Mouse (Mus musculus): ENCODE data around the gene Dtx3l. TPM values are rescaled to one million over a fixed set of nuclear protein-coding genes. Genes with fewer than 3 reads are reported as not detected.

Gene Dtx3l
- polyA plus RNA-seq, 1 experiment from 2014 or later = 1.4 TPM

- H3K4me3 ChIP-seq (ENCODE audit: low read length) = no peak overlapping the region
- no peak for ATAC-seq
- no peaks in the 10 kb centered on the region for H3K4me1 ChIP-seq (ENCODE audit: control insufficient read depth, insufficient read depth, low read depth, low read length)
- no peak overlapping the region for H3K9ac ChIP-seq (ENCODE audit: low read depth, low read length)
- no peak overlapping the region for H3K4me2 ChIP-seq (ENCODE audit: low read length)
- no peak overlapping the region for H3K27ac ChIP-seq (ENCODE audit: low read depth, low read length)
- H3K27me3 ChIP-seq (replicated peaks; ENCODE audit: control insufficient read depth, insufficient read depth, low read length) = no peaks in the 10 kb centered on the region
- no peaks in the 10 kb centered on the region for H3K36me3 ChIP-seq (ENCODE audit: control insufficient read depth, insufficient read depth, low read length)
- H3K9me3 ChIP-seq (ENCODE audit: control insufficient read depth, low read length) = no peaks in the 10 kb centered on the region
- WGBS = 82% methylated on average over 6 of the region's 6 CpGs
These were observed 20.0 kb downstream of the Dtx3l start for GRCm38 (mm10) chr16:35918721-35919543.

- ATAC-seq = no peak
- 72% methylated on average over 5 of the region's 5 CpGs for WGBS
- H3K4me3 ChIP-seq (ENCODE audit: low read length) = no peak overlapping the region
- H3K4me2 ChIP-seq (ENCODE audit: low read length) = no peak overlapping the region
- H3K36me3 ChIP-seq (ENCODE audit: control insufficient read depth, insufficient read depth, low read length) = no peaks in the 10 kb centered on the region
- H3K9me3 ChIP-seq (ENCODE audit: control insufficient read depth, low read length) = no peaks in the 10 kb centered on the region
- H3K4me1 ChIP-seq (ENCODE audit: control insufficient read depth, insufficient read depth, low read depth, low read length) = no peaks in the 10 kb centered on the region
- H3K27ac ChIP-seq (ENCODE audit: low read depth, low read length) = no peak overlapping the region
- H3K9ac ChIP-seq (ENCODE audit: low read depth, low read length) = no peak overlapping the region
- no peaks in the 10 kb centered on the region for H3K27me3 ChIP-seq (replicated peaks; ENCODE audit: control insufficient read depth, insufficient read depth, low read length)
These were observed 24.6 kb downstream of the Dtx3l start for GRCm38 (mm10) chr16:35914301-35914700.

- Histone ChIP-seq H3K9me3 (ENCODE audit: control insufficient read depth, low read length) (no peaks in the 10 kb centered on the region), H3K36me3 (ENCODE audit: control insufficient read depth, insufficient read depth, low read length) (no peaks in the 10 kb centered on the region), H3K4me1 (ENCODE audit: control insufficient read depth, insufficient read depth, low read depth, low read length) (no peaks in the 10 kb centered on the region), H3K4me2 (ENCODE audit: low read length) (no peak overlapping the region), H3K4me3 (ENCODE audit: low read length) (no peak overlapping the region), H3K27ac (ENCODE audit: low read depth, low read length) (no peak overlapping the region), H3K9ac (ENCODE audit: low read depth, low read length) (no peak overlapping the region), H3K27me3 (replicated peaks; ENCODE audit: control insufficient read depth, insufficient read depth, low read length) (no peaks in the 10 kb centered on the region)
- 71% methylated on average over 1 of the region's 1 CpGs for WGBS
- ATAC-seq = no peak
These were observed 25.4 kb downstream of the Dtx3l start for GRCm38 (mm10) chr16:35913526-35913925.

- Histone ChIP-seq H3K9ac (ENCODE audit: low read depth, low read length) (no peak overlapping the region), H3K4me3 (ENCODE audit: low read length) (no peak overlapping the region), H3K4me2 (ENCODE audit: low read length) (no peak overlapping the region), H3K36me3 (ENCODE audit: control insufficient read depth, insufficient read depth, low read length) (no peaks in the 10 kb centered on the region), H3K27me3 (replicated peaks; ENCODE audit: control insufficient read depth, insufficient read depth, low read length) (no peaks in the 10 kb centered on the region), H3K4me1 (ENCODE audit: control insufficient read depth, insufficient read depth, low read depth, low read length) (no peaks in the 10 kb centered on the region), H3K9me3 (ENCODE audit: control insufficient read depth, low read length) (no peaks in the 10 kb centered on the region), H3K27ac (ENCODE audit: low read depth, low read length) (no peak overlapping the region)
- 75% methylated on average over 3 of the region's 3 CpGs for WGBS
- no peak for ATAC-seq
These were observed 27.5 kb downstream of the Dtx3l start for GRCm38 (mm10) chr16:35911449-35911848.

GRCm38 (mm10) chr16:35907432-35908201, 31.3 kb downstream of the Dtx3l start:
- Histone ChIP-seq H3K36me3 (ENCODE audit: control insufficient read depth, insufficient read depth, low read length) (no peaks in the 10 kb centered on the region), H3K27ac (ENCODE audit: low read depth, low read length) (no peak overlapping the region), H3K9ac (ENCODE audit: low read depth, low read length) (no peak overlapping the region), H3K4me1 (ENCODE audit: control insufficient read depth, insufficient read depth, low read depth, low read length) (no peaks in the 10 kb centered on the region), H3K27me3 (replicated peaks; ENCODE audit: control insufficient read depth, insufficient read depth, low read length) (no peaks in the 10 kb centered on the region), H3K4me2 (ENCODE audit: low read length) (no peak overlapping the region), H3K4me3 (ENCODE audit: low read length) (no peak overlapping the region), H3K9me3 (ENCODE audit: control insufficient read depth, low read length) (no peaks in the 10 kb centered on the region)
- no peak for ATAC-seq
- 61% methylated on average over 4 of the region's 4 CpGs for WGBS

- no peak for ATAC-seq
- 74% methylated on average over 7 of the region's 7 CpGs for WGBS
These were observed 32.1 kb downstream of the Dtx3l start for GRCm38 (mm10) chr16:35906887-35907286.

GRCm38 (mm10) chr16:35905819-35906485, 33.0 kb downstream of the Dtx3l start:
- no peaks in the 10 kb centered on the region for H3K4me1 ChIP-seq (ENCODE audit: control insufficient read depth, insufficient read depth, low read depth, low read length)
- no peaks in the 10 kb centered on the region for H3K36me3 ChIP-seq (ENCODE audit: control insufficient read depth, insufficient read depth, low read length)
- WGBS = 84% methylated on average over 6 of the region's 6 CpGs

More at GRCm38 (mm10) chr16:35906887-35907286, 32.1 kb downstream of the Dtx3l start:
- Histone ChIP-seq H3K27me3 (replicated peaks; ENCODE audit: control insufficient read depth, insufficient read depth, low read length) (no peaks in the 10 kb centered on the region), H3K36me3 (ENCODE audit: control insufficient read depth, insufficient read depth, low read length) (no peaks in the 10 kb centered on the region), H3K9ac (ENCODE audit: low read depth, low read length) (no peak overlapping the region), H3K4me2 (ENCODE audit: low read length) (no peak overlapping the region), H3K4me3 (ENCODE audit: low read length) (no peak overlapping the region), H3K4me1 (ENCODE audit: control insufficient read depth, insufficient read depth, low read depth, low read length) (no peaks in the 10 kb centered on the region), H3K9me3 (ENCODE audit: control insufficient read depth, low read length) (no peaks in the 10 kb centered on the region), H3K27ac (ENCODE audit: low read depth, low read length) (no peak overlapping the region)

GRCm38 (mm10) chr16:35905355-35905754, 33.6 kb downstream of the Dtx3l start:
- Histone ChIP-seq H3K27ac (ENCODE audit: low read depth, low read length) (no peak overlapping the region), H3K27me3 (replicated peaks; ENCODE audit: control insufficient read depth, insufficient read depth, low read length) (no peaks in the 10 kb centered on the region), H3K4me1 (ENCODE audit: control insufficient read depth, insufficient read depth, low read depth, low read length) (no peaks in the 10 kb centered on the region), H3K9ac (ENCODE audit: low read depth, low read length) (no peak overlapping the region), H3K4me2 (ENCODE audit: low read length) (no peak overlapping the region), H3K4me3 (ENCODE audit: low read length) (no peak overlapping the region), H3K36me3 (ENCODE audit: control insufficient read depth, insufficient read depth, low read length) (no peaks in the 10 kb centered on the region), H3K9me3 (ENCODE audit: control insufficient read depth, low read length) (no peaks in the 10 kb centered on the region)
- no peak for ATAC-seq
- 87% methylated on average over 3 of the region's 3 CpGs for WGBS

More at GRCm38 (mm10) chr16:35905819-35906485, 33.0 kb downstream of the Dtx3l start:
- Histone ChIP-seq H3K27me3 (replicated peaks; ENCODE audit: control insufficient read depth, insufficient read depth, low read length) (no peaks in the 10 kb centered on the region), H3K4me3 (ENCODE audit: low read length) (no peak overlapping the region), H3K9me3 (ENCODE audit: control insufficient read depth, low read length) (no peaks in the 10 kb centered on the region), H3K27ac (ENCODE audit: low read depth, low read length) (no peak overlapping the region), H3K9ac (ENCODE audit: low read depth, low read length) (no peak overlapping the region), H3K4me2 (ENCODE audit: low read length) (no peak overlapping the region)
- ATAC-seq = no peak
